Mouse (Mus musculus) MN1 (cell line): ENCODE data around the gene Tspan3.

Experiments
- DNase-seq: peaks from one replicate; pipeline ENCODE4 v3.0.0-alpha.2; 2016; ENCODE audit warnings: low spot score

The Tspan3 gene

DNA sequence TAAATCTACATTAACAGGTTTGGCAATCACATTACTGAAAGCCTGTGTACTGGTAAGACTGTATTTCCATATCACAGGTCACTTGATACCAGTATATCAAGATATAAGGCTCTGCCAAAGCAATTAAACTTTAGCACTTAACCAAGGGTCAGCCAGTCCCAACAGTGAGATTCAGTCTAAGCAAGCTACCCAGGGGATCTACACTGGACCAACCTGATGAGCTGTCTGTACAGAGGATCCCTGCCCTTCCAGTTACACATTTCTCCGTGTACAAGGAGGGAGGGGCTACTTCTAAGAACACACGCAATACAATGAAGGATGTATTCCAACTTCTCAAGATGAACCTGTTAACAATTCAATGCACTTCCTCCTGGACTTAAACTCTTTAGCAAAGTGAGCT is 7.2 kb downstream of the Tspan3 start:
- DNase-seq = no peak

GRCm38 (mm10) chr9:56154572-56154971 is 10.7 kb downstream of the Tspan3 start:
- no peak for DNase-seq

GRCm38 (mm10) chr9:56152482-56153007 is 12.7 kb downstream of the Tspan3 start:
- no peak for DNase-seq

- no peak for DNase-seq
Observed at GRCm38 (mm10) chr9:56151745-56152481, 13.4 kb downstream of the Tspan3 start.

DNA sequence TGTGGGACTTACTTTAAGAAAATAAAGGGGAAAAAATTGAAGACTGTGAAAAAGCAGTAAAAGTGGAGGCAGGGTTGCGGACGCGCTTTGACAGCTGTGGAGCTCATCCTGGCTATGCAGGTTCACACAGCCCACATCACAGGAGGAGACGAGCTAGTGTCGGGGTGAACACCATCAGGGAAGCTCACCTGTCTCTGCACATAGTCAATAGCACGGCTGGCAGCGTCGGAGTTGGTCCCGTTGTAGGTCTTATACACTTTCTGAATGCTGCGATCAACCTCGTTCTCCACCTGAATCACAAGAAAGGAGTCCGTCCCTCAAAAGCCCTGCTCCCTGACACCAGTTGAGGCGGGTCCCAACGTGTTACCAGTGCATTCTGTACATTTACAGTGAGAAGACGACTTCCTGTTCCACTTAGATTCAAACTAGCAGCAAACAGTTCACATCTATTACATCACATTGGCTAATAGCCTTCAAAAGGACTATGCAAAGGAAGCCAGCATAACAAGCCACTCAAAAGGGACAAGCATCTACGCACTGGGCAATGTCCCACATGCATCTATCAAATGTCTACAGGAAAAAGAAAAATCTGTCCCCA is 18.9 kb downstream of the Tspan3 start:
- no peak for DNase-seq

DNA sequence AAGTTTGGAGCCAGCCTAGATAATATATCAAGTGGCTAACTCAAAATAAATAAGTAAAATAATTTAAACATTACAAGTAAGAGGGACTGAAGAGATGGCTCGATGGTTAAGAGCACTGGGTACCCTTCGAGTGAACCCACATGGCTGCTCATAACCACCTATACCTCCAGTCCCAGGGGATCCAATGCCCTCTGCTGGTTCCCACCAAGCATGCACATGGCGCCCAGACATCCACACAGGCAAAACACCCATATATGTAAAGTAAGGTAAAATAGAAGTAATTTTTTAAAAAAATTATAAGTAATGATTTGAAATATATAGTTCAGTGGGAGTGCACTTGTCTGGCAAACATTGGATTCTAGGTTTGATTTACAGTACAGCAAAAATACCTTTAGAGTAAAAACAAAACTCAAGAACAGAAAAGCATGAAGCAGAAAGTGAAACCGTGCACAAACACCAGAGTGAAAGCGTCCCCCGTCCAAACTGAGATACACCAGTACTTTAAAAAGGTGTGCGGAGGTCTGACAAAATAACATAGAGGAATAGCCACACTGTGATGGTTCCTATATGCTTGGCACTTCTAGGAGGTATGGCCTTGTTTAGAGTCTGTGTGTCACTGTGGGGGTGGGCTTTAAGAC is 20.8 kb downstream of the Tspan3 start:
- no peak for DNase-seq

GRCm38 (mm10) chr9:56141776-56142175 is 23.5 kb downstream of the Tspan3 start:
- DNase-seq = no peak

DNA sequence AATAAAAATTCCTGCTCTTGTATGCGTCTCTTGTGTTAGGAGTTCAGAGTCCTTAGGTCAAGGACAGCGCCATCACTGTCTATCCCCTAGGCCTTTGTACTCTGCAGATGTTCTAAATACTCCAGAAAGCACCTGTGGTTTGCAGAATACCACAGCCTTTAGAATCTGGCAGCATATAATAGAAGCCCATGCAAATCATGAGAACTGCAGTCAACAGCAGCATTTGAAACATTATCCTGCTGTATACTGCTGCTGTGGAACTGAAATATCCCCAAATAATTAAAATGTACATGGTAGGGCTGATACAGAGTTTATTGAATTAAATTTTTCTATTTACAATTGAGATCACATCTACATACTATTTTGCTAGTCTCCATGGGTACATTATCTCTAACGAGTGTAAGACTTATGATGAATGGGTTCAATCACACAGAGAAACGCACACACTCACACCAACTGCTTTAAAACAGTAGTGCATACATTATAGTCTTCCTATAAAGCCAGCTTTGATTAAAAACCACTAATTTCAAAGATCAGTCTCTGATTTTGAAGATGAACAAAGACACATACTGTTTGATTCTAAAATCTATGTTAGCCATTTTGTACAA is 29.6 kb downstream of the Tspan3 start:
- DNase-seq = no peak

- DNase-seq = no peak
Observed at GRCm38 (mm10) chr9:56134614-56135013, 30.7 kb downstream of the Tspan3 start.

DNA sequence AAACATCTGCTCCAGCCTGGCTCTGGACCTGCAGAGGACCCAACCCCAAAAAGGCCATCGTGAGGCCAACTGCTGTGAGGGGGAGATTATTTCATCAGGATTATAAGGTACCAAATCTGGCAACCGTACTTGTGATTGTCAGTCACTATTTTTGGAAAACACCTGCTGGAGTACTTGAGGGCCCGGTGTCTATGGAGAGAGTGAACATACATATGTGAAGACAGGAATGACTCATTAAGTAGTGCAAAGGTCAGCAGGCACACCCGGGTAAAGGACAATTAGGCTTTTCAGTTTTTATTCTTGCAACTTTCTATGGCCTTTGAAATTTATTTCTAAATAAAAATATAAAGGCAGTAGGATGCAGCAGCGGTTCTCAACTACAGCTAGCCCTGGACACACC is 31.3 kb downstream of the Tspan3 start:
- DNase-seq = no peak

GRCm38 (mm10) chr9:56131813-56132525 is 33.3 kb downstream of the Tspan3 start:
- DNase-seq = no peak

GRCm38 (mm10) chr9:56130536-56130935 is 34.7 kb downstream of the Tspan3 start:
- DNase-seq = no peak

DNA sequence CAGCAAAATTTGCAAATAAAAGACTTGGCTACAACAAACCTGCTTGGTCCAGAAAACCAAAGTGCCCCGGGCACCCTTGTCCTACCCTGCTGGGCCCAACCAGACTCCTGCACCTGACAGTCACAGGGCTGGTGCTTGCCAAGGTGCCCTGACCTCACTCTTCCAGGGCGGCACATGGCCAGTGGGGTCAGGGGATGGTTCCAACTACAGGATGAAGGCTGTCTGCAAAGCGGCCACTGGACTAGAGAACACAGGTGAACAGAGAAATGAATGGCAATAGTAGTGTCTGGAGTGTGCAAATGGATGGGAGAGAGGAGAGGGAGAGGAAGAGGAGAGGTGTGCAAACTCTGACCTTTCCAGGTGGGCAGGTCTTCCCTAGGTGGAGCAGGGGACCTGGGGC is 35.3 kb downstream of the Tspan3 start:
- DNase-seq = no peak

GRCm38 (mm10) chr9:56128331-56128730 is 36.9 kb downstream of the Tspan3 start:
- no peak for DNase-seq

GRCm38 (mm10) chr9:56126453-56127173 is 38.7 kb downstream of the Tspan3 start:
- DNase-seq = no peak

GRCm38 (mm10) chr9:56124561-56124960 is 40.7 kb downstream of the Tspan3 start:
- DNase-seq = no peak

DNA sequence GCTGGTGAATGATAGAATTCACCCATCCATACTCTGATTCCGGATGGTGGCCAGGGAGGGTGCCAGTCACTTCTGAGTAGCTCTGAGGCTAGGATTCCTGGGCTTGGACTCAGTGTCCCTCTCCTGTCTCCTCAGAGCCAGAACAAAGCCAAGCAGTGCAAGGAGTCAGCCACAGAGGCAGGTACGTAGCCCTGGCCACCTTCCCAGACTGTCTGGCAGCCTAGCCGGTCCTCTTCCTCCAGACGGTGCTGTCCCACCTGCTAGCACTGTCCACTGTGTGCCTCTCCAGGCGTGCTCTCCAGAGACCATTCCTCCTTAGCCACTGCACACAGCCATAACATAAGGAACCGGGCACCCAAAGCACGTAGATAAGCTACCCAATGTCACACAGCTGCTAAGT is 41.7 kb downstream of the Tspan3 start:
- DNase-seq = no peak

- DNase-seq = peak; percentile 89
Observed at GRCm38 (mm10) chr9:56122973-56123372, 42.3 kb downstream of the Tspan3 start.

GRCm38 (mm10) chr9:56121097-56121496 is 44.2 kb downstream of the Tspan3 start:
- DNase-seq = peak; percentile 71

GRCm38 (mm10) chr9:56119651-56120050 is 45.6 kb downstream of the Tspan3 start:
- DNase-seq = peak; percentile 48

DNA sequence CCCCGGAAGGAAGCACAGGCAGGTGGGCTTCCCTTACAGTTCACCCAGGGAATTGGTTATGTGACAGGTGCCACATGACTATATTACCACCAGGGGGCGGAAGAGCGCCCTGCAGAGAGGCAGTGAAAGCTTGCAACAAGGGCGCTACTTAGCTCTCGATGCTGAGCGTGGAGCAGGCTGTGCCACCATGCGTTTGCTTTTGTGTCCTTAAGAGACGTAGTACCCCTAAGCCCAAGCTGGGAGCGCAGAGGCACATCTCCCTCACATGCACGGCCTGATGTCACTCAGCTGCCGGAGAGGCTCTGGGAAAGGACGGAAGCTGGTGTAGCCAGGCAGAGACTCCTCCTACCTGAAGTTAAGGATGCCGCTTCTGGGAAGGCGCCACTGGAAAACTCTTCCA is 46.7 kb downstream of the Tspan3 start:
- peak; percentile 81 for DNase-seq
